Mouse (Mus musculus): ENCODE data around the gene Hist2h3b.
"Not testable (repeated sequence)": the region's sequence is repeated elsewhere in the genome, so short reads cannot be mapped to it uniquely, and the experiment has no call there.

Gene Hist2h3b

DNA sequence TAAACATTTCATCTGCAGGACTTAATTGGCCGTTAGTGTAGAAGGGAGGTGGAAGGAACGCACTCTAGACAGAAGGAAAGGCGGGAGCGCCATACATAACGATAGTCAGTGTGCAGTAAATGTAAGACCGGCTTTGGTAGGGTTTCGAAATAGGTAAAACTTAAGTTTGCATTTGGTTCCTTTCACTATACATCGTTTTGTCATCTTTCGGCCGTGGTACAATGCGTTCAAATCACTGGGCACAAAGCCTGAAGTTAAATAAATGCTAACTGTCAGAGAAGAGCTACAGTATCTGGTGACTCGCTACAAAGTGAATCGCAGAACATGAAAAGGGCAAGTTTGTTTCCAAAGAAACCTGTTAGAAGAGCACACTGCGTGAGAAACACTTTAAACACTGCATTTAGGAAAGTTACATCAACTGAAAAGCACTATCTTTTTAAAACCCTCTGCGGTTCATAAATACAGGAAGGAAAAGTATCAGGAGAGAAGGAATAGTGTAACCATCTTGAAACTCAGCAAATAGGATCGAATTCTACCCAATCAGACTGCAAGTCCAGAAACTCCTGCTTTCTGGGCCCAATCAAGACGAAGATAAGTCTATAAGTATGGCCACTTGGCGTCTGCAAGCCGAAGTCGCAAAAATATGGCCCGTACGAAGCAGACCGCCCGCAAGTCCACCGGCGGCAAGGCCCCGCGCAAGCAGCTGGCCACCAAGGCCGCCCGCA is at the start of gene Hist2h3b:
Hist2h3b (plus strand) TSS at position 604 of the 725 bp plus-strand sequence.
- DNase-seq (ENCODE audit: low spot score in 2 of 2): peak; percentile 72 to 76

- no peak for DNase-seq (ENCODE audit: low spot score in 2 of 2)
Observed at GRCm38 (mm10) chr3:96219191-96219641, 49.2 kb upstream of the Hist2h3b start.

DNA sequence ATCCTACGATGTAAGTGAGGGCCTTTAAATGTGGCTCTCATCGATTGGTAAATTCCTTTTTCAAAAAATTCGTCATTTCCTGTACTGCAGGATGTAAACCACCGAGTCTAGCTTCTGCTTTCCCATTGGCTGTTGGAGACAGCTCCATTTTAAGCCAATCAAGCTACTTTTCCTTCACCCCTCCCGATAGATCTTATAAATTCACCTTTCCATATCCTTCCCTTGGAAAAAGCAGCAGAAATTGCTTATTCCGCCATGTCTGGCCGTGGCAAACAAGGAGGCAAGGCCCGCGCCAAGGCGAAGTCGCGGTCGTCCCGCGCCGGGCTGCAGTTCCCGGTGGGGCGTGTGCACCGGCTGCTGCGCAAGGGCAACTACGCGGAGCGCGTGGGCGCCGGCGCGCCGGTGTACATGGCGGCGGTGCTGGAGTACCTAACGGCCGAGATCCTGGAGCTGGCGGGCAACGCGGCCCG is 48.8 kb upstream of the Hist2h3b start, which contains the start of the genes Bola1 and Hist2h2ab:
Bola1 (minus strand) TSS at position 49 of the 470 bp plus-strand sequence.
Hist2h2ab (plus strand) TSS at position 205 of the 470 bp plus-strand sequence.
- DNase-seq (ENCODE audit: low spot score in 2 of 2): peak; percentile 59 to 87

- DNase-seq (ENCODE audit: low spot score in 2 of 2): not testable (repeated sequence)
Observed at GRCm38 (mm10) chr3:96220131-96220764, 48.2 kb upstream of the Hist2h3b start.

DNA sequence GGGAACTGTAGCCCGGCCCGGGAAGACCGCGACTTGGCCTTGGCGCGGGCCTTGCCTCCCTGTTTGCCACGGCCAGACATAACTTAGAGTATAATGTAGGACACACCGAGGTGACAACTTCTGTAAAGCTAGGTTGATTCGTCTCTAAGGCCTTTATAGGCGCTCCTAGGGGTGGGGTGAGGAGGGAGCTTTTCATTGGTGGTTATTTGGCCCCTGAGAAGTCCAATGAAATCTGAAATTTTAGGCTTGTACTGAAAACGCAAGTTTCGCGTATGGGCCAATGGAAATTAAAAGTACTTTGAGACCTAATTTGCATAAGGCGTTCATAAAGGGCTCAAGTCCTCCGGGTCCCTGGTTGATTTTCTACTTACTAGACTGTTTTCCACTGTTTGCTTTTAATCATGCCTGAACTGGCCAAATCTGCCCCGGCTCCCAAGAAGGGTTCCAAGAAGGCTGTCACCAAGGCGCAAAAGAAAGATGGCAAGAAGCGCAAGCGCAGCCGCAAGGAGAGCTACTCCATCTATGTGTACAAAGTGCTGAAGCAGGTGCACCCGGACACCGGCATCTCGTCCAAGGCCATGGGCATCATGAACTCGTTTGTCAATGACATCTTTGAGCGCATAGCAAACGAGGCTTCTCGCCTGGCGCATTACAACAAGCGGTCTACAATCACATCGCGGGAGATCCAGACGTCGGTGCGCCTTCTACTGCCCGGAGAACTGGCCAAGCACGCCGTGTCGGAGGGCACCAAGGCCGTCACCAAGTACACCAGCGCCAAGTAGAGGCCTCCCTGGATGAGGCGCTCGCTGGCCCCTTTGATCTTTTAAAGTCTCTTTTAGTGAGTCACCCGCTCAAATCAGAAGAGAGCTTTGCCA is 47.5 kb upstream of the Hist2h3b start, which contains the start of the genes Hist2h2ac and Hist2h2be:
Hist2h2ac (minus strand) TSS at position 116 of the 875 bp plus-strand sequence.
Hist2h2be (plus strand) TSS at position 355 of the 875 bp plus-strand sequence.
- peak; percentile 76 to 84 for DNase-seq (ENCODE audit: low spot score in 2 of 2)

GRCm38 (mm10) chr3:96221640-96222038 is 46.8 kb upstream of the Hist2h3b start:
- no peak for DNase-seq (ENCODE audit: low spot score in 2 of 2)

GRCm38 (mm10) chr3:96222774-96223173 is 45.7 kb upstream of the Hist2h3b start:
- DNase-seq (ENCODE audit: low spot score in 2 of 2): no peak

DNA sequence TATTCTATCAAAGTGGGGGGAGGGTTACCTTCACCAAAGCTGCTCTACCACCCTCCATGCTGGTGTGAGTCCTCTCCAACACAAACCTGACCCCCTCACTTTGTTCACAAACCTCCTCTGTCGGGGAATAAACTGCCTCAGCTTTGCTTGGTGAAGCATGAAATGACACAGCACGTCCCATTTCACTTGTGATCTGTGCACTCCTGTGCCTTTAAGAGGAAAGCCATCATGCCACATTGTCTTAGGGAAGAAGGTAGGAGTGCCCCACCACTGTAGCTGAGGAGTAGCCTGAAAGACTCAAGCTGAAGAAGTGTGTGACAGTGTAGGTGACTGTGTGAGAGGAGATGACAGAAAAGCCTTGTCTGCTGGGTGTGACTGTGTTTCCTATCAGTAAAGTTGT is 43.0 kb upstream of the Hist2h3b start:
- DNase-seq (ENCODE audit: low spot score in 2 of 2): no peak

DNA sequence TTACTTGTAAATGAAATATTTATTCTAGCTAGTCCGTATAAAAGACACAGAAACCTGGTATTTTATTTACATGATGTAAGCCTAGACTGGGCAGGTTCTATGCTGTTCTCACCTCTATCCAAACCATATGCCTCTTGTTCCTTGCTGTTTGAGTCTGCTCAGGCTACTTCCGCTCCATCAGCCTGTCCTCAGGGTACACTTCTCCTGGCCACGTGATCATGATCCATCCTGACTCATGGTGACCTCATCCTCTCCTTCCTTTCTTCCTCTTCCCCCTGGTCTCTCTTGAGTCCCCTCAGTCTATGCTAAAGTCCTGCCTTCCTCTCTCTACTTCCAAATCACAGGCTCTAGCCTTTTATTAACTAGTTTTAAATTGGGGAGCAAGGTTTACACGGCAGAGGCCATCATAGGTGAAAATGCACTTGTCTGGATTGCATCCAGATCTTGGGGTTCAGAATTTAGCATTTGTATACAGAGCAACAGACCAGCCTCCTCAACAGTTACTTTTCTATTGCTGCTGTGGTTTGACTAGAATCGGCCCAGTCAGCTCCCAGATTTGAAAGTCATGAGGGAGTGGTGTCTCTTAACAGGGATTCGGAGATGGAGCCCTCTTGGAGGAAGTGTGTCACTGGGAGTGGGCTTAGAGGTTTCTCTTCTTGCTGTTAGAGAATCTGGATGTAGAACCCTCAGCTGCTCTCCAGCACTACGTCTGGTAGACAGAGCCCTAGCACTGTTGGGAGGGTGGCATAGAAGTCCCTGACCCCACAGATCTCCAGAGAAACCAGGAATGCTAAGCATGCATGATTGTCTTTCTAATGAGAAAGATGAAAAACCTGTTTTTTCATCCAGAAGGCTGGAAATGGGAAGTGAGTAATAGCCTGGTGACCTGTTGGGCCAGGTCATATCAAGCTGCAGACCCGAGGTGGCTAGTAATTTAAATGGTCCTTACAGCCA is 41.5 kb upstream of the Hist2h3b start:
- DNase-seq (ENCODE audit: low spot score in 2 of 2): no peak

DNA sequence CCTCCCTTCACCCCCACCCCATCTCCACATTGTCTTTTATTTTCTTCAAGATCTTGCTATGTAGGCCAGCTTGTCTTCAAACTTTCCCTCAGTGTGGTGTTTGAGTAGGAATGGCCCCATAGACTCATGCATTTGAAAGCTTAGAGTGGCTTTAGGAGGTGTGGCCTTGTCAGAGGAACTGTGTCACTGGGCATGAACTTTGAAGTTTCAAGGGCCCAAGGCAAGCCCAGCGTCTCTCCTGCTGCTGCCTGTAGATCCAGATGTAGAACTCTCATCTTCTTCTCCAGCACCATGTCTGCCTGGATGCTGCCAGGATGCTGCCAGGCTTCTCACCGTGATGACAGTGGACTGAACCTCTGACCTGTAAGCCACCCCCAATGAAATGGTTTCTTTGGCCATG is 39.6 kb upstream of the Hist2h3b start:
- no peak for DNase-seq (ENCODE audit: low spot score in 2 of 2)

GRCm38 (mm10) chr3:96230404-96230803 is 38.0 kb upstream of the Hist2h3b start:
- no peak for DNase-seq (ENCODE audit: low spot score in 2 of 2)

GRCm38 (mm10) chr3:96230910-96231757 is 37.3 kb upstream of the Hist2h3b start:
- DNase-seq (ENCODE audit: low spot score in 2 of 2): no peak

- DNase-seq (ENCODE audit: low spot score in 2 of 2): no peak
Observed at GRCm38 (mm10) chr3:96231758-96232120, 36.7 kb upstream of the Hist2h3b start.

- no peak for DNase-seq (ENCODE audit: low spot score in 2 of 2)
Observed at GRCm38 (mm10) chr3:96234914-96235313, 33.5 kb upstream of the Hist2h3b start.

GRCm38 (mm10) chr3:96235836-96236235 is 32.6 kb upstream of the Hist2h3b start:
- no peak for DNase-seq (ENCODE audit: low spot score in 2 of 2)

DNA sequence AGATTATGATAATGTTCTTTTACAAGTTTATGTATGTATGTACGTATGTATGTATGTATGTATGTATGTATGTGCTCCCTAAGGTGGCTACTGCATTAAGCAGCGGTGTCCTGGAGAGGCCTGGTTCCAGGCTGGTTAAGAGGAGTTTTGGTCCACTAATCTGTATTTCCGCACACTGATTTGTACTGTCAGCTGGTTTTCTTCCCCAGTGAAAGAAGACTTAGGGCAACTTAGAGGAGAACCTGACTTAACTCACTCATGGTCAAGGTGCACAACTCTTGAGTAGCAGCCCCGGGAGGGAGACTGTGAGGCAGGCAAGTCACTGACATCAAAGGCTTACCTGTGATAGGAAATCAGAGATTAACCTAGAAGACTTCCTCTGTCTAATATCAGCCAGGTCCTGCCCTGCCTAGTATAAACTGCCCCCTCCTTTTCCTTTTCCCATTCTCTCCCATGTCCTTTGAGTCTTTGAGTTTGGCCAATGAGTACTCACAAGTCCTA is 31.6 kb upstream of the Hist2h3b start:
- DNase-seq (ENCODE audit: low spot score in 2 of 2): no peak

DNA sequence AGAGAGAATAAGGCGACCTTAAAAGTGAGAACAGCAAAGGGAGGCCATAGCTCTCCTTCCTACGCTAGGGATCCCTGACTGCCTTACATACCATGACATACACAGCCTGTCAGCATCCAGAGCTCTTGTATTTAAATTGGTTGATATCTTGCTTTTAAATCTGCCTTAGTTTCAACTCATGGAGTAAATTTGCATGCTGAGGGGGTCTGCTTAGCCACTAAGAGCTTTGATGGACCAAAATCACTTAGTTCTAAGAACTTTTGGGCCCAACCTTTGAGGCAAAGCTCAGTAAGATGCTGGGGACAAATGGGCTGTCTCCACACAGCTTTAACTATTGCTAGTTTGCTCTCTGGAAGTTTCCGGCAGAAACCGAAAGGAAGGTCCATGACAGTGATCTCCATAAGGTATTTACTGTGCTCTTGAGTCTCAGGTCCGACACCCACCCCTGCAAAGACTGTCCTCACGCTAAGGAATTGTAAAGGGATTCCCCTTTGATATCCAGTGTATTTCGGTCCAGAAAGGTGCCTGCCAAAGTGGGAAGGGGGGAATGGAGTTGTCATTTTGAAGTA is 31.0 kb upstream of the Hist2h3b start:
- no peak for DNase-seq (ENCODE audit: low spot score in 2 of 2)

- no peak for DNase-seq (ENCODE audit: low spot score in 2 of 2)
Observed at GRCm38 (mm10) chr3:96237904-96238511, 30.4 kb upstream of the Hist2h3b start.

Measured in urinary bladder, adult 18-20 months (tissue).